Mouse (Mus musculus): ENCODE results near the gene Mgat4d.

- no peak for TF ChIP-seq POLR2A (IDR thresholded peaks at IDR 0.05; ENCODE audit: control insufficient read depth, low read depth, low read length)
- TF ChIP-seq CTCF (IDR thresholded peaks at IDR 0.05; ENCODE audit: control insufficient read depth, insufficient read depth, insufficient replicate concordance, low read depth, low read length), result no peak
Observed at GRCm38 (mm10) chr8:83429071-83429524, 80.8 kb downstream of the Mgat4d start.

Measured in testis, adult 2 months (tissue).